Mouse (Mus musculus): Measurements from ENCODE around the gene Mon1a. TPM values are rescaled to one million over a fixed set of nuclear protein-coding genes. Genes with fewer than 3 reads are reported as not detected.
A peak's percentile ranks its signal among the peaks of the same experiment; 100 is the strongest.

The Mon1a gene
- polyA plus RNA-seq (2015; fragmentation: Nextera tagmentation; extraction: Ambion mirVana) = 11.0 and 13.4 TPM in 2 replicates

DNA sequence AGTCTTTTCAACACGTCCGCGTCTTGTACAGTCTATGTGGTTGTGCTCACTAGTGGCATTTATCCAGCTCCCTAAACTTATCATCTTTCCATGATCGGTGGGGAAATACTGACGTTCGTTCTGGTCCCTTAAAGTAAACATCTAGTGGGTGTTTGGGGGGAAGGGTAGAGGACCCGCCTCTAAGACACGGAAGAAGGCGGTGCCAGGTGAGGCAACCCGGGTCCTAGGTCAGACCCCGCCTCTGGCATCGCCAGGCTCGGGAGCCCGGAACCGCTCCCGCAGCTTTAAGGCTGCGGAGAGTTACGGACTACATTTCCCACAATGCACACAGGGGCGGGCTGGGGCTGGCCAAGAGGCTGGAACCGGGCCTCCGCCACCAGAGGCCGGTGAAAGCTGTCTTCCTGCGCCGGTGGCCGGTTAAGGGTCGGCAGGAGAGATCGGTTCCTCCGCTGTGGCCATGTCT is at the start of gene Mon1a:
Mon1a (plus strand) TSS at position 348 of the 463 bp plus-strand sequence.
- Histone ChIP-seq H3K9ac (peak within 1 kb of the TSS; percentile 77), H3K4me1 (peaks cover 11% of the 10 kb centered on the region), H3K4me2 (replicated peaks) (peak within 1 kb of the TSS; percentile 76), H3K27ac (peak within 1 kb of the TSS; percentile 34; the same call in 1 of the 2 replicates), H3K9me3 (no peaks in the 10 kb centered on the region), H3K36me3 (no peaks in the 10 kb centered on the region), H3K4me3 (peak within 1 kb of the TSS; percentile 67), H3K27me3 (peaks cover 16% of the 10 kb centered on the region)
- peak; percentile 97 for ATAC-seq (ENCODE audit: low FRiP score, low read depth)
- WGBS = under 1% methylated on average over 28 of the region's 28 CpGs

DNA sequence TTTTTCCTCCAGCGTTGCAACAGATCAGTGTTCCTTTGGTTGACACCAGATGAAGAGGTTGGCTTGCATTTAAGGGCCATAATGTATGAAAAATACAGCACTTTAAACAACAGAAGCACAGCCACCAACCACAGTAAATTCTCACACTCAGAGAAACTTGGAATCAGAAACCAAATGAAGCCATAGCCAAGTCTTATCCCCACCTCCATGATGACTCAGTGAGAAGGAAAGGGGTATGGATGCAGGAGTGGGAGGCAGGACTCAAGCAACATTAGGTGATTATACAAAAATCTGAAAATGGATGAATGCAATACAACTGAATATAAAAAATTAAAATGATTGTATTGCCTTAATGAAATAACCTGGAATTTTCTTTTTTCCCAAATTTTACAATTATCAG is 49.1 kb upstream of the Mon1a start:
- no peak overlapping the region for H3K9ac ChIP-seq
- no peak overlapping the region for H3K4me2 ChIP-seq (replicated peaks)
- WGBS = 98% methylated on average over 1 of the region's 1 CpGs
- H3K4me1 ChIP-seq = no peaks in the 10 kb centered on the region
- ATAC-seq (ENCODE audit: low FRiP score, low read depth) = no peak
- peaks cover 35% of the 10 kb centered on the region for H3K36me3 ChIP-seq
- H3K9me3 ChIP-seq = no peaks in the 10 kb centered on the region
- H3K27ac ChIP-seq = no peak overlapping the region
- no peak overlapping the region for H3K4me3 ChIP-seq
- no peaks in the 10 kb centered on the region for H3K27me3 ChIP-seq

DNA sequence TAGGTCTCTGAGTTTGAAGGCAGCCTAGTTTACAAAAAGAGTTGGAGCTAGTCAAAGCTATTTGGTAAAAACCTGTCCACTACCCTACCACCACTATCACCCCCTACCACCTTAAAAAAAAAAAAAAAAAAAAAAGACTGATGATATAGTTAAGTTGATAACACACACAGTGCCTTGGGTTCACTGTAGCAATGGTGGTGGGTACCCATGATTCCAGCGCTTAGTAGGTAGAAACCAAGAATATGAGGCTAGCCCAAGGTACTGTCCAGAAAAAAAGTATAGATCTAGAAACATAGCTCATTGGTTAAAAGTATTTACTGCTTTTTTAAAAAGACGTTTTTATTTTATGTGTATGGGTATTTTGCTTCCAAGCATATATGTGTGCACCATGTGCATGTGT is 45.2 kb upstream of the Mon1a start:
- peaks cover 52% of the 10 kb centered on the region for H3K36me3 ChIP-seq
- WGBS = 94% methylated on average over 2 of the region's 2 CpGs

DNA sequence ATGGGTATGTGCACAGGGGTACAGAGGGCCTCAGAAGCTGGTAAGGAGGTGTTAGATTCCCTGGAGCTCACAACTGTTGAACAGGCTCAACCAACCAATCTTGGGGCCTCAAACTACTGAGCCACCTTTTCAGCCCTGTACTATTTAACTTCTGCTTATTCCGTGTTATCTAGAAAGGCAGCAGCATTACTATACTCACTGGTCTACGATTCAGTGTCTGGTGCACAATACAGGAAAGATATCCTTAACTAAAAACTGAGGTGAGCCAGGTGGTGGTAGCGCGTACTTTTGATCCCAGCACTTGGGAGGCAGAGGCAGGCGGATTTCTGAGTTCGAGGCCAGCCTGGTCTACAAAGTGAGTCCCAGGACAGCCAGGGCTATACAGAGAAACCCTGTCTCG is 39.0 kb upstream of the Mon1a start:
- Histone ChIP-seq H3K27me3 (no peaks in the 10 kb centered on the region), H3K9me3 (no peaks in the 10 kb centered on the region), H3K4me3 (no peak overlapping the region), H3K9ac (no peak overlapping the region), H3K27ac (no peak overlapping the region), H3K36me3 (peaks cover 73% of the 10 kb centered on the region), H3K4me2 (replicated peaks) (no peak overlapping the region), H3K4me1 (no peaks in the 10 kb centered on the region)
- no peak for ATAC-seq (ENCODE audit: low FRiP score, low read depth)
- WGBS = 98% methylated on average over 7 of the region's 7 CpGs

More for the DNA sequence above, 45.2 kb upstream of the Mon1a start:
- H3K9ac ChIP-seq = no peak overlapping the region
- no peaks in the 10 kb centered on the region for H3K27me3 ChIP-seq
- no peak for ATAC-seq (ENCODE audit: low FRiP score, low read depth)
- no peaks in the 10 kb centered on the region for H3K4me1 ChIP-seq
- no peak overlapping the region for H3K4me2 ChIP-seq (replicated peaks)
- no peak overlapping the region for H3K4me3 ChIP-seq
- no peaks in the 10 kb centered on the region for H3K9me3 ChIP-seq
- no peak overlapping the region for H3K27ac ChIP-seq

DNA sequence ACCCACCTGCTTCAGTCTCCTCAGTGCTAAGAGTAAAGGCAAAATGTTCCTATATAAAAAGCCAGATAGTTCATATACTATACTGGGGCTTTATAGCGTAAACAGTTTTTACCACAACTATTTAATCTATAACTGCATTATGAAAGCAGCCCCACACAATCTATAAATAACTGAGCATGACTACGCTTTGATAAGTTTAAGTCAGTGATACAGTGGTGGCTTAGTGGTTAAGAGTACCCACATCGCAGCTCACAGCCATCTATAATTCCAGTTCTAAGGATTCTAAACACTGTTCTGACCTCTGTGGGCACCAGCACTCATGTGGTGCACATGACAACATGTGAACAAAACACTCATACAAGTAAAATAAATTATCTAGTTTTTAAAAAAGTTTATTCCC is 29.6 kb upstream of the Mon1a start:
- Histone ChIP-seq H3K27me3 (no peaks in the 10 kb centered on the region), H3K9ac (no peak overlapping the region), H3K9me3 (no peaks in the 10 kb centered on the region), H3K4me1 (no peaks in the 10 kb centered on the region), H3K27ac (no peak overlapping the region), H3K36me3 (peaks cover 36% of the 10 kb centered on the region), H3K4me3 (no peak overlapping the region), H3K4me2 (replicated peaks) (no peak overlapping the region)
- 96% methylated on average over 3 of the region's 3 CpGs for WGBS
- no peak for ATAC-seq (ENCODE audit: low FRiP score, low read depth)

DNA sequence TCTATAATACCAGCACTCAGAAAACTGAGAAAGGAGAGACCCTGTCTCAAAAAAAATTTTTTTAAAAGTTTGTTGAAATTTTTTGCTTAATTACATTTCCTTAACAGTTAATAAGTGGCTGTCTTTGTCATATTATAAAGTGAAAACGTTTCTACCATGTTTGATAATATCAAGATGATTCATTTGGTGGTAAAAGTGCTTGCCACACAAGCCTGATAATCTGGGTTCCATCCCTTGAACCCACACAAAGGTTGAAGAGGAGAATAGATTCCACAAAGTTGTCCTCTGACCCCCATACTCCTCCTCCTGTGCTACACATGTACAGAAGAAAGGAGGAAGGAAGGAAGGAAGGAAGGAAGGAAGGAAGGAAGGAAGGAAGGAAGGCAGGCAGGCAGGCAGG is 23.5 kb upstream of the Mon1a start:
- ATAC-seq (ENCODE audit: low FRiP score, low read depth) = no peak
- H3K4me2 ChIP-seq (replicated peaks) = no peak overlapping the region
- 65% methylated on average over 1 of the region's 1 CpGs for WGBS
- H3K4me3 ChIP-seq = no peak overlapping the region
- no peaks in the 10 kb centered on the region for H3K9me3 ChIP-seq
- H3K4me1 ChIP-seq = no peaks in the 10 kb centered on the region
- no peak overlapping the region for H3K9ac ChIP-seq
- H3K27ac ChIP-seq = no peak overlapping the region
- H3K36me3 ChIP-seq = peaks cover 21% of the 10 kb centered on the region
- no peaks in the 10 kb centered on the region for H3K27me3 ChIP-seq

DNA sequence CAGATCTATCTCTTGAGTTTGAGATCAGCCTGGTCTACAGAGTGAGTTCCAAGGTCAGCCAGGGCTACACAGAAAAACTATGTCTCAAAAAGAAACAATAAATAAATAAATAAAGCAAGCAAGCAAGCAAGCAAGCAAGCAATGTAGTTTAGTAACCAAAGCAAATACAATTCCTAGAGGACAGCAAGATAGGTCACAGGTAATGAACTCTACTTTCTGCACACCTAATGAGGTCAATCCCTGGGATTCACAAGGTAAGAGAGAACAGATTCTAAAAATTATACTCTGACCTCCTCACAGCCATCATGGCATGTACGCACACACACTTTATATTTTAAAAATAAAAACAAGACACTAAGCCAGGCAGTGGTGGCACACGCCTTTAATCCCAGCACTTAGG is 21.9 kb upstream of the Mon1a start:
- Histone ChIP-seq H3K9ac (no peak overlapping the region), H3K9me3 (no peaks in the 10 kb centered on the region), H3K4me1 (peaks cover 2% of the 10 kb centered on the region), H3K4me3 (no peak overlapping the region), H3K4me2 (replicated peaks) (no peak overlapping the region), H3K36me3 (peaks cover 20% of the 10 kb centered on the region), H3K27ac (no peak overlapping the region), H3K27me3 (no peaks in the 10 kb centered on the region)
- no peak for ATAC-seq (ENCODE audit: low FRiP score, low read depth)
- 95% methylated on average over 2 of the region's 2 CpGs for WGBS

DNA sequence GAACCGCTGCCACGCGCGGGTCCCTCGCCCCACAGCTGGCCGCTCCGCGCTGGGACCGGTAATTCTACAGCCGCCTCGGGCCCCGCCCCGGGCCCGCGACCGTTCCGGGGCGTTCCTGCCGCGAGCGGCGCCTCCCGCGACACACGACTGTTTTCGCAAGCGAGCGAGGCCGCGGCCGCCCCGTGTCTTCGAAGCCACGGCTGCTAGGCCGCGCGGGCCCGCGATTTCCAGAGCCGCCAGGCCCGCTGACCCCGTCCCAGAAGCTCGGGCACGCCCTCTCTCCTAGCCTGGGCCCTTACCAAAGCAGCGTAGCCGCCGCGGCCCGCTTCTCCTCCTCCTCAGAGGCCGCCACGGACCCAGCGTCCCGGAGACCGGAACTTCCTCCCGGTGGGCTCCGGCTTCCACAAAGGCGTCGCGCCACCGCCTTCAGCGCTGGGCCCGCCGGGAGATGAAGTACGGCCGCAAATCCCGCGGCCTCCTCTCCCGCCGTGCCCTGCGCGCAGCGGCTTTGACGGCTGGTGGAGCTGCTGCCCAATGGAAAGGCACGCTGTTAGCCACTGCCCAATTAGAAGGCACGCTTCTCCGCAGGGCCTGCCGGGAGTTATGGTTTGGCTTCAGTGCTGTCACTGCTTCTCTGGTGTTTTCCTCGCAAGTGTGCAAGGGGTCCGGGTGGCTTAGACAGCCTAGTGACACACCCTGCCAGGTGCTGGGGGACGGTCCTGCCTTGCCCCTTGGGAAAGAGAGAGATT is 15.4 kb upstream of the Mon1a start:
- Histone ChIP-seq H3K4me1 (peaks cover 17% of the 10 kb centered on the region), H3K4me3 (peak overlapping the region; percentile 98), H3K9me3 (no peaks in the 10 kb centered on the region), H3K36me3 (peaks cover 9% of the 10 kb centered on the region), H3K4me2 (replicated peaks) (peak overlapping the region; percentile 79), H3K27me3 (no peaks in the 10 kb centered on the region), H3K27ac (peak overlapping the region; percentile 90), H3K9ac (peak overlapping the region; percentile 99)
- under 1% methylated on average over 76 of the region's 80 CpGs for whole genome bisulfite sequencing
- ATAC-seq (ENCODE audit: low FRiP score, low read depth) = peak; percentile 100

DNA sequence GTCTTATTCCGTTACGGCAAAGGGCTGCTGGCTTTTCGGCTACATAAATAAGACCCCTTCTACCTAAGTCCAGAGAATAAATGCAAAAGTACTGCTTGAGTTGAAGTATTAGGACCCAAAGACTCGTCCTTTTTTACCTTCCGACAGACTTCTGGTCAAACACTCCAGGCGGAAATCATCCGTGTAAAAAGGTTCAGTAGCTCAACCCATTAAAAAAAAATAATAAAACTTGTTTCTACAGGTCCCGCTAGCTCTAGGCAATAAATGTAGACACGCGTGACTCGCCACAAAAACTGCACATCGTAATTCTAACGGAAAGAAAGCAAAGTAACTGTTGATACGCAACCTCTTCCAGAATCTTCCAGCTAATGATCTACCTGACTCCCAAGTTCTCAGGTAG is 14.8 kb upstream of the Mon1a start, which contains the start of gene Rbm6:
Rbm6 (minus strand) TSS at position 101 of the 400 bp plus-strand sequence.
- no peaks in the 10 kb centered on the region for H3K9me3 ChIP-seq
- 8% methylated on average over 14 of the region's 14 CpGs for WGBS
- H3K27ac ChIP-seq = peak within 1 kb of the TSS; percentile 90
- H3K4me3 ChIP-seq = peak within 1 kb of the TSS; percentile 98
- H3K27me3 ChIP-seq = no peaks in the 10 kb centered on the region
- H3K36me3 ChIP-seq = 0 out of 2 replicates have a peak, but pooled peaks cover 4% of the 10 kb centered on the region
- peaks cover 17% of the 10 kb centered on the region for H3K4me1 ChIP-seq
- H3K4me2 ChIP-seq (replicated peaks) = peak within 1 kb of the TSS; percentile 79
- H3K9ac ChIP-seq = peak within 1 kb of the TSS; percentile 99
- no peak for ATAC-seq (ENCODE audit: low FRiP score, low read depth)

DNA sequence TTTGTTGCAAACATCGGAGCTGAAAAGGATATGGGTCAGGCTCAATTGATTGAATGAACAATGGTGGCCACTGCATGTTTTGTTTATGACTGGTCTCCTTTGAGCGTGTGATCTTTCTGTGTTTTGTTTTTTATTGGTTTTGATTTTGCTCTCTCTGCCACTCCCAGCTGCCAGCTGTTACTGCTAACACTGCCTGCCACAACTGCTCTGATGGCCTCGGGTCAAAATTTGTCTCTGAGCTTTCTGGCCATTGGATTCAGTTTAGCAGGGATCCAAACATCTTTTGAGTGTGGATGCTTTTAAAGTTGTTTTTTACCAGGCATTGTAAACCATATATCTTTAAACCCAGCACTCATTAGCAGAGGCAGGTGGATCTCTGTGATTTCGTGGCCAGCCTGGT is 7.5 kb upstream of the Mon1a start:
- H3K4me3 ChIP-seq = no peak overlapping the region
- H3K4me1 ChIP-seq = no peaks in the 10 kb centered on the region
- 65% methylated on average over 4 of the region's 4 CpGs for WGBS
- no peak for ATAC-seq (ENCODE audit: low FRiP score, low read depth)
- H3K9me3 ChIP-seq = no peaks in the 10 kb centered on the region
- no peak overlapping the region for H3K27ac ChIP-seq
- 0 out of 2 replicates have a peak, but pooled peaks cover 4% of the 10 kb centered on the region for H3K27me3 ChIP-seq
- no peaks in the 10 kb centered on the region for H3K36me3 ChIP-seq
- H3K9ac ChIP-seq = peak overlapping the region; percentile 35; the same call in 1 of the 2 replicates
- H3K4me2 ChIP-seq (replicated peaks) = no peak overlapping the region

DNA sequence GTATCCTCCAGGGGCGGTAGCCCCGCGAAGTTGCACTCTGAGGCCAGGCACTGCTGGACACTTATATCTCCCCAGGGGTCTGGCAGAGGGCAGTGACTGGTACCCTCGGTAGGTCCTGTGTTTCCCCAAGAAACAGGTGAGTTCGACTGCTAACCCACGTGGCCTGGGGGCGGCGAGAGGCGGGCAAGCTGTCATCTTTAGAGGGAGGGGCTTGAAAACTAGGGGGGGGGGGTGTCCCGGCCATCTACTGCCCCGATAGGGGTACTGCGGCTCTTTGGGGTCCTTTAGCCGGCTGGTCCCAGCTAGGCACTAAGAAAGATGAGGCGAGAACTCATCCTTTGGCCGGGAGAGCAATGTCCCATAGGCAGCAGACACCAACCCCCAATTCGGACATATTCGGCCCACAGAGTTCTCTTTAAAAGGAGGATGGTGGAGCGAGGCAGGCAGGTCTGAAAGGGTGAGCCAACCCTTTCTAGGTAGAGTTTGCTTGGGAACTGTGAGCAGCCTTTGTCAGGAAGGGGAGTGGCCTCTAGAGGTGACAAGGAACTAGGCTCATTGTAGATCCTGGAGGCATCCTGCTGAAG is 408 bp downstream of the Mon1a start:
- H3K4me1 ChIP-seq = peaks cover 11% of the 10 kb centered on the region
- no peaks in the 10 kb centered on the region for H3K36me3 ChIP-seq
- H3K9me3 ChIP-seq = no peaks in the 10 kb centered on the region
- 0% methylated on average over 18 of the region's 18 CpGs for WGBS
- peak overlapping the region; percentile 34; the same call in 1 of the 2 replicates for H3K27ac ChIP-seq
- ATAC-seq (ENCODE audit: low FRiP score, low read depth) = peak; percentile 85
- peak overlapping the region; percentile 76 for H3K4me2 ChIP-seq (replicated peaks)
- peak overlapping the region; percentile 77 for H3K9ac ChIP-seq
- H3K4me3 ChIP-seq = peak overlapping the region; percentile 67
- H3K27me3 ChIP-seq = peaks cover 16% of the 10 kb centered on the region

DNA sequence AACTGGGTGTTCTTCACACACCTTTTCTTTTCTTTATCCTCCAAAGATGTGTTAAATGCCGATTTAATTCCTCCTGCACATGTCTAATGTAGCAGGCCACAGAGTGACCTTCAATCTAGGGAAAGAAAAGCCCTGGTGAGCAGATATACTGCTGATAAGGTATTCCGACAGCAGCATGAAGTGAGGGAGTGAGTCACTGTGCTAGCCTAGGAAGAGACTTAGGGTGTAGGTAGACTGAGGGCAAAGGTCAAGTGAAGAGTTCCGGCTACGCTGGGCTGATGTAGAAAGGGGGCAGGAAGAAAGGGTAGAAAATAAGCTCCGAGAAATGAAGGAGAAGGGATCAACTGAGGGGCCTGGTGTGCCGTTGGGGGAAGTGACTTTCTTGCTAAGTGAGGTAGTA is 2.3 kb downstream of the Mon1a start:
- no peak overlapping the region for H3K27ac ChIP-seq
- no peaks in the 10 kb centered on the region for H3K36me3 ChIP-seq
- peaks cover 11% of the 10 kb centered on the region for H3K4me1 ChIP-seq
- WGBS = 87% methylated on average over 6 of the region's 6 CpGs
- H3K27me3 ChIP-seq = peaks cover 11% of the 10 kb centered on the region
- no peak overlapping the region for H3K4me3 ChIP-seq
- no peak overlapping the region for H3K9ac ChIP-seq
- H3K9me3 ChIP-seq = no peaks in the 10 kb centered on the region
- H3K4me2 ChIP-seq (replicated peaks) = no peak overlapping the region
- ATAC-seq (ENCODE audit: low FRiP score, low read depth) = no peak

All from limb, embryonic 13.5 days (tissue).